Mouse (Mus musculus) olfactory bulb, adult 2 months (tissue): ENCODE results near the gene Shank2.

Source experiments
- CTCF ChIP-seq: fragments of 200-500 bp; IDR thresholded peaks from 2 replicates; pipeline ENCODE4 v1.5.1; 2012; ENCODE audit warnings: low read depth, mild to moderate bottlenecking, low read length, moderate library complexity; ENCODE audit not compliant: insufficient read depth
- POLR2A ChIP-seq: fragments of 200-500 bp; IDR thresholded peaks from 2 replicates; pipeline ENCODE4 v1.6.1; 2012; ENCODE audit warnings: mild to moderate bottlenecking, low read depth, low read length, moderate library complexity; ENCODE audit not compliant: insufficient read depth

DNA sequence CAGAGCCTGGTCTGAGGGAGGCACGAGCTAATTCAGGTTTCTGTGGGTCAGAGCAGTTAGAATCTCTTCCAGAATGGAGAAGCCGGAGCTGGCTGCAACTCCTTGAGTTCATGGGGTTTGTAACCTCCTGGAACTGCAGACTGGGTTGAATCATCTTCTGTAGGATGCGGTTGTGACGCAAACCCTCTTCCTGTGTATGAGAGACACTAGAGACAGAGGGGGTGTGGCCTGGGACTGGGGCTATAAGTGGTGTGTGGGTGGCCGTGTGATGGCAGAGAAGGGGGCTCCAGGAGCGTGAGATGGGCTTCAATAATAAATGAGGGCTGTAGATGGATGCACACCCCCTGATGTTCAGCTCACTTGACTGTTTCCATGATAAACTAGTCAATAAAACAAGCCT is 286.3 kb downstream of the Shank2 start:
- no peak for TF ChIP-seq CTCF
- no peak for TF ChIP-seq POLR2A
